Mouse (Mus musculus): ENCODE results near the gene Il21r. TPM values are rescaled to one million over a fixed set of nuclear protein-coding genes. Genes with fewer than 3 reads are reported as not detected.

The Il21r gene
- total and polyA plus RNA-seq, 3 experiments, result 103 to 252 (median 142) TPM

GRCm38 (mm10) chr7:125571891-125572290 lies 31.3 kb upstream of the Il21r start:
- H3K4me2 ChIP-seq (ENCODE audit: insufficient read depth, low read depth, poor library complexity, severe bottlenecking), result no peak overlapping the region
- H3K9ac ChIP-seq (ENCODE audit: insufficient read depth, low read depth), result no peak overlapping the region
- no peaks in the 10 kb centered on the region for H3K27me3 ChIP-seq (replicated peaks)
- TF ChIP-seq E2F4 (IDR thresholded peaks at IDR 0.05; ENCODE audit: insufficient replicate concordance, low read depth, low read length), result no peak
- TF ChIP-seq TCF12 (IDR thresholded peaks at IDR 0.05; ENCODE audit: low read depth, low read length), result no peak
- no peak for TF ChIP-seq MAZ (IDR thresholded peaks at IDR 0.05; ENCODE audit: low read depth, low read length)
- TF ChIP-seq JUN (IDR thresholded peaks at IDR 0.05; ENCODE audit: insufficient read depth, low read depth, low read length), result no peak
- no peak for TF ChIP-seq NRF1 (IDR thresholded peaks at IDR 0.05; ENCODE audit: low read depth, low read length)
- no peak for TF ChIP-seq ZC3H11A (IDR thresholded peaks at IDR 0.05; ENCODE audit: low read depth, low read length)
- TF ChIP-seq RAD21 (IDR thresholded peaks at IDR 0.05; ENCODE audit: low read depth, low read length), result no peak
- no peak for TF ChIP-seq IRF4 (IDR thresholded peaks at IDR 0.05; ENCODE audit: low read depth, low read length)
- no peak overlapping the region for H3K4me3 ChIP-seq (replicated peaks in 1 of 3; ENCODE audit: low read depth in 2 of 3, low read length in 2 of 3, poor library complexity in 1 of 3)
- H3K79me2 ChIP-seq (replicated peaks; ENCODE audit: control insufficient read depth, extremely low read depth, insufficient read depth, poor library complexity, severe bottlenecking), result no peaks in the 10 kb centered on the region
- in situ Hi-C loops (cut with MboI; ENCODE audit: low pct_ligation_motif_present, low pct_unique_long_range_greater_than_20kb, low sequenced_read_pairs) (no loop called here), dilution Hi-C loops (cut with MboI; ENCODE audit: extremely low pct_ligation_motif_present, extremely low pct_unique_long_range_greater_than_20kb, low sequenced_read_pairs) (no loop called here)
- peaks cover 92 to 100% of the 10 kb centered on the region in 2 experiments for H3K36me3 ChIP-seq (replicated peaks in 1 of 2; ENCODE audit: control insufficient read depth in 1 of 2, insufficient read depth in 1 of 2, low read length in 1 of 2)
- no peak overlapping the region for H3K27ac ChIP-seq (ENCODE audit: insufficient read depth, low read depth)
- H3K4me1 ChIP-seq (ENCODE audit: control insufficient read depth in 1 of 2, insufficient read depth in 2 of 2), result peaks cover 0 to 18% of the 10 kb centered on the region in 2 experiments; a peak in 2 of 4 replicates
- no peak for DNase-seq (ENCODE audit: extremely low read depth)
- H3K9me3 ChIP-seq (replicated peaks; ENCODE audit: low read length), result no peaks in the 10 kb centered on the region

- Histone ChIP-seq H3K27ac (ENCODE audit: insufficient read depth, low read depth) (no peak overlapping the region), H3K79me2 (replicated peaks; ENCODE audit: control insufficient read depth, extremely low read depth, insufficient read depth, poor library complexity, severe bottlenecking) (no peaks in the 10 kb centered on the region), H3K4me3 (replicated peaks in 1 of 3; ENCODE audit: low read depth in 2 of 3, low read length in 2 of 3, poor library complexity in 1 of 3) (no peak overlapping the region), H3K9ac (ENCODE audit: insufficient read depth, low read depth) (no peak overlapping the region), H3K4me1 (ENCODE audit: control insufficient read depth in 1 of 2, insufficient read depth in 2 of 2) (peaks cover 0 to 18% of the 10 kb centered on the region in 2 experiments; a peak in 2 of 4 replicates), H3K4me2 (ENCODE audit: insufficient read depth, low read depth, poor library complexity, severe bottlenecking) (no peak overlapping the region), H3K27me3 (replicated peaks) (no peaks in the 10 kb centered on the region), H3K9me3 (replicated peaks; ENCODE audit: low read length) (no peaks in the 10 kb centered on the region), H3K36me3 (replicated peaks in 1 of 2; ENCODE audit: control insufficient read depth in 1 of 2, insufficient read depth in 1 of 2, low read length in 1 of 2) (peaks cover 90 to 100% of the 10 kb centered on the region in 2 experiments)
- in situ Hi-C loops (cut with MboI; ENCODE audit: low pct_ligation_motif_present, low pct_unique_long_range_greater_than_20kb, low sequenced_read_pairs) (no loop called here), dilution Hi-C loops (cut with MboI; ENCODE audit: extremely low pct_ligation_motif_present, extremely low pct_unique_long_range_greater_than_20kb, low sequenced_read_pairs) (no loop called here)
- no peak for DNase-seq (ENCODE audit: extremely low read depth)
- TF ChIP-seq ZC3H11A (IDR thresholded peaks at IDR 0.05; ENCODE audit: low read depth, low read length), result no peak
- no peak for TF ChIP-seq RAD21 (IDR thresholded peaks at IDR 0.05; ENCODE audit: low read depth, low read length)
- no peak for TF ChIP-seq CTCF (conservative IDR thresholded peaks at IDR 0.05 in 1 of 2, IDR thresholded peaks at IDR 0.05 in 1 of 2; ENCODE audit: low read depth in 2 of 2, low read length in 2 of 2)
- no peak for TF ChIP-seq GABPA (IDR thresholded peaks at IDR 0.05; ENCODE audit: insufficient replicate concordance, low read depth, low read length)
- TF ChIP-seq MYC (IDR thresholded peaks at IDR 0.05; ENCODE audit: low read depth, low read length), result no peak
- no peak for TF ChIP-seq POLR2A (IDR thresholded peaks at IDR 0.05; ENCODE audit: low read depth, low read length)
Observed at GRCm38 (mm10) chr7:125572737-125573136, 30.5 kb upstream of the Il21r start.

GRCm38 (mm10) chr7:125573849-125574248 lies 29.4 kb upstream of the Il21r start:
- H3K4me3 ChIP-seq (replicated peaks in 1 of 3; ENCODE audit: low read depth in 2 of 3, low read length in 2 of 3, poor library complexity in 1 of 3), result no peak overlapping the region
- H3K9me3 ChIP-seq (replicated peaks; ENCODE audit: low read length), result no peaks in the 10 kb centered on the region
- no peak for DNase-seq (ENCODE audit: extremely low read depth)
- no peak for TF ChIP-seq ZNF384 (IDR thresholded peaks at IDR 0.05; ENCODE audit: low read depth, low read length)
- no peak for TF ChIP-seq RCOR1 (conservative IDR thresholded peaks at IDR 0.05; ENCODE audit: low read depth, low read length)
- TF ChIP-seq JUN (IDR thresholded peaks at IDR 0.05; ENCODE audit: insufficient read depth, low read depth, low read length), result no peak
- no peak for TF ChIP-seq MAFK (IDR thresholded peaks at IDR 0.05; ENCODE audit: insufficient replicate concordance, low read length)
- no peak for TF ChIP-seq CHD1 (IDR thresholded peaks at IDR 0.05; ENCODE audit: low read depth, low read length)
- no peak for TF ChIP-seq HCFC1 (IDR thresholded peaks at IDR 0.05; ENCODE audit: low read depth, low read length)
- no peak for TF ChIP-seq POLR2A (IDR thresholded peaks at IDR 0.05; ENCODE audit: low read depth, low read length)
- TF ChIP-seq ZKSCAN1 (IDR thresholded peaks at IDR 0.05; ENCODE audit: borderline replicate concordance, low read depth, low read length), result no peak
- TF ChIP-seq RAD21 (IDR thresholded peaks at IDR 0.05; ENCODE audit: low read depth, low read length), result no peak
- TF ChIP-seq IRF4 (IDR thresholded peaks at IDR 0.05; ENCODE audit: low read depth, low read length), result no peak
- TF ChIP-seq POLR2AphosphoS2 (IDR thresholded peaks at IDR 0.05; ENCODE audit: low read depth, low read length), result no peak
- TF ChIP-seq KAT2A (IDR thresholded peaks at IDR 0.05; ENCODE audit: insufficient replicate concordance, low read length), result no peak
- no peak for TF ChIP-seq USF2 (conservative IDR thresholded peaks at IDR 0.05; ENCODE audit: low read depth, low read length)
- TF ChIP-seq UBTF (IDR thresholded peaks at IDR 0.05; ENCODE audit: low read depth, low read length), result no peak
- TF ChIP-seq TCF12 (IDR thresholded peaks at IDR 0.05; ENCODE audit: low read depth, low read length), result no peak
- no peak for TF ChIP-seq ETS1 (conservative IDR thresholded peaks at IDR 0.05; ENCODE audit: low read depth, low read length)
- peaks cover 0 to 20% of the 10 kb centered on the region in 2 experiments; a peak in 2 of 4 replicates for H3K4me1 ChIP-seq (ENCODE audit: control insufficient read depth in 1 of 2, insufficient read depth in 2 of 2)
- H3K79me2 ChIP-seq (replicated peaks; ENCODE audit: control insufficient read depth, extremely low read depth, insufficient read depth, poor library complexity, severe bottlenecking), result no peaks in the 10 kb centered on the region
- dilution Hi-C loops (cut with MboI; ENCODE audit: extremely low pct_ligation_motif_present, extremely low pct_unique_long_range_greater_than_20kb, low sequenced_read_pairs), result no loop called here
- H3K27me3 ChIP-seq (replicated peaks), result no peaks in the 10 kb centered on the region
- H3K9ac ChIP-seq (ENCODE audit: insufficient read depth, low read depth), result no peak overlapping the region
- H3K36me3 ChIP-seq (replicated peaks in 1 of 2; ENCODE audit: control insufficient read depth in 1 of 2, insufficient read depth in 1 of 2, low read length in 1 of 2), result peaks cover 80 to 93% of the 10 kb centered on the region in 2 experiments
- no peak overlapping the region for H3K27ac ChIP-seq (ENCODE audit: insufficient read depth, low read depth)
- in situ Hi-C loops (cut with MboI; ENCODE audit: low pct_ligation_motif_present, low pct_unique_long_range_greater_than_20kb, low sequenced_read_pairs), result no loop called here
- no peak overlapping the region for H3K4me2 ChIP-seq (ENCODE audit: insufficient read depth, low read depth, poor library complexity, severe bottlenecking)
